Mouse (Mus musculus) cerebellum, adult 2 months (tissue): ENCODE measurements around the gene Cd9.

Source experiments
- CTCF ChIP-seq: fragments of 200-500 bp; IDR thresholded peaks from 2 replicates; pipeline ENCODE4 v1.5.1; 2011; ENCODE audit warnings: low read depth, mild to moderate bottlenecking, control low read depth, low read length, moderate library complexity, borderline replicate concordance; ENCODE audit not compliant: insufficient read depth
- POLR2A ChIP-seq: fragments of 200-500 bp; IDR thresholded peaks from 2 replicates; pipeline ENCODE4 v1.6.1; 2011; ENCODE audit warnings: low read length, control low read depth, borderline replicate concordance; ENCODE audit not compliant: insufficient read depth

DNA sequence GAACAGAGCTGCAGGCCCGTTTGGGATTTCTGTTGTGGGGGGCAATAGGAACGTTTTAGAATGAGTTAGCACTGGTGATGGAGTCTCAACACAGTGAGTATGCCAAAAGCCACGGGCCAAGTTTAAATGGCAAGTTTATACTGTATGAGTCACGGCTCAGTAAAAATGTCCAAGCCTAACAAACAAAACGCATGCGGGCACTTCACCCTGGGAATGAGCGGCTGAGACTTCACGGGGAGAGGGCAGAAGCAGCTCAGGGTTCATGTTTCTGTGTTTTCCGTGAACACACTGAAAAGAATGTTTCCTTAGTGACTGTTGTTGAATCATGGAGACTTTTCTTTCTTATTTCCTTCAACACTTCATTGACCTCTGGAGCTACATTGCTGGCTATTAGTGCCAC is 81.3 kb downstream of the Cd9 start:
- TF ChIP-seq POLR2A (no peak), CTCF (no peak)
